Mouse (Mus musculus): ENCODE measurements around the gene St8sia1. TPM values are rescaled to one million over a fixed set of nuclear protein-coding genes. Genes with fewer than 3 reads are reported as not detected.

Gene St8sia1
- total RNA-seq, 4 experiments from 2014 or later, result 37.2 to 46.1 (median 37.9) TPM

DNA sequence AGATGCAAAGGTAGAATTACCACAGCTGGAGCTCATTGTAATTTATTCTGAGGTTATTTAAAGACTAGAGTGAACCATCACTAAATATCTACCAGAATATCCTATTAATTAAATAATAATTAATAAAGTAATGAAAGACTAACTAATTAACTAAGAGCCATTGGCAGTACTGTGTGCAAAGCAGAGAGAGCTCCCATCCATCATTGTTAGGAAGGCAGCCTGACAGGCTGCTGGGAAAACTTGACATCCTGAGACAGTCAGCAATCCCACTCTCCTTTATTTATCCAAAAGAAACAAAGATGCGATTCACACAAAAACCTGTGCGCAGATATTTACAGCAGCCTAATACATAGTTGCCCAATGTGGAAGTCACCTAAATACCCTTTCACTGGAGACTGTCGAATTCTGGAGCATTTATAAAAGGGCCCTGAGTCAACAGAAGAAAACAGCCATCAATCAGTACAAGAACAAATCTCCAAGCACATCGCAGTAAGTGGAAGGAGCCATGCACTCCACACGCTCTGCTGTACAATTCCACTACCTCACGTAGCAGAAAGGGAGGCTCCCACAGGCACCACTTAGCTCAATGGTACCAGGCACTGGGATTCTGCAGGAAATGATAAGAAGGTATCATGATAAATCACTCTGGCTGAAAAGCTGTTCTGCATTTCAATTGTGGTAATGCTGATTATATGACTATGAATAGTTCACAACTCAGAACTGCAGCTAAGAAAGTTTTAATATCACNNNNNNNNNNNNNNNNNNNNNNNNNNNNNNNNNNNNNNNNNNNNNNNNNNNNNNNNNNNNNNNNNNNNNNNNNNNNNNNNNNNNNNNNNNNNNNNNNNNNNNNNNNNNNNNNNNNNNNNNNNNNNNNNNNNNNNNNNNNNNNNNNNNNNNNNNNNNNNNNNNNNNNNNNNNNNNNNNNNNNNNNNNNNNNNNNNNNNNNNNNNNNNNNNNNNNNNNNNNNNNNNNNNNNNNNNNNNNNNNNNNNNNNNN lies 15.7 kb upstream of the St8sia1 start:
- no peak for DNase-seq (ENCODE audit: low spot score in 2 of 2)

- no peak for DNase-seq (ENCODE audit: low spot score in 2 of 2)
Observed at GRCm38 (mm10) chr6:142977221-142977620, 13.0 kb upstream of the St8sia1 start.

- no peak for DNase-seq (ENCODE audit: low spot score in 2 of 2)
Observed at GRCm38 (mm10) chr6:142973289-142973688, 9.0 kb upstream of the St8sia1 start.

DNA sequence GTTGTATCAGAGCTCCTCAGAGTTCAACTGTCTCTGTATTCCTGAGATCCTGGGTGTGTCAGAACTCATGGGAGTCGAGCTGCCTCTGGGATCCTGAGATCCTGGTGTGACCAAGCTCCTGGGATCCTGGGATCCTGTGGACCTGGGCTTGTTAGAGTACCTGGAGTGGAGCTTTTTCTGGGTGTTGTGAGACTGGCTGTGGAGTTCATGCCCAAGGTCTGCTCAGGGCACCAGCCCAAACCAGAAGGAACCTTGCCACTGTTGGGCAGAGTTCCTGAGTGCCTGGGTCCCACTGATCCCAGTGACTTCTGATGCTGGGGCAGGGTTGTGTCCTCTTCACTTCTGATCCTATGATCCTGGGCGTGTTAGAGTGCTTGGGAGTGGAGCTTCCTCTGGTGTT lies 8.0 kb upstream of the St8sia1 start:
- DNase-seq (ENCODE audit: low spot score in 2 of 2), result no peak

GRCm38 (mm10) chr6:142967407-142967806 lies 3.2 kb upstream of the St8sia1 start:
- no peak for DNase-seq (ENCODE audit: low spot score in 2 of 2)

- DNase-seq (ENCODE audit: low spot score in 2 of 2), result peak; percentile 83 to 86
Observed at GRCm38 (mm10) chr6:142964531-142965385, 506 bp upstream of the St8sia1 start.

GRCm38 (mm10) chr6:142963480-142964075 lies 674 bp downstream of the St8sia1 start:
- no peak for DNase-seq (ENCODE audit: low spot score in 2 of 2)

DNA sequence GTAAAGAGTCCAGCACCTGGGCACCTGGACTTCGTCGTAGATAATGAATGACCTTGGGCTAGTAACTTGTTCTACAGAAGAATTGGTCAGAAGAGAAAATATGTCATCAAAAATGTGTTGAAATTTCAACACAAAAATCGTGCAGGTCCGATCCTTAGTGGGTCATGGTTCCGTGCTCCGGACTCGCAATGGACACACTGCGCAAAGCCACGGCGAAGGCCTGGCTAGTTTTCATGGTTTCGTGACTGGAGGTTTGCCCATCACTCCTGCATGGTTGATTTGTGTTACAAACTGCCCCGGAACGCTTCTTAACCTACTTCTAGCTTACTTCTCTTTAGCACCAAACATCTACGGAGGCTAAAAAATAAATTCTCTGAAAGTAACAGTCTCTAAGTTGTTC lies 1.4 kb downstream of the St8sia1 start:
- no peak for DNase-seq (ENCODE audit: low spot score in 2 of 2)

GRCm38 (mm10) chr6:142962476-142962875 lies 1.8 kb downstream of the St8sia1 start:
- DNase-seq (ENCODE audit: low spot score in 2 of 2), result no peak

- no peak for DNase-seq (ENCODE audit: low spot score in 2 of 2)
Observed at GRCm38 (mm10) chr6:142961721-142962455, 2.4 kb downstream of the St8sia1 start.

DNA sequence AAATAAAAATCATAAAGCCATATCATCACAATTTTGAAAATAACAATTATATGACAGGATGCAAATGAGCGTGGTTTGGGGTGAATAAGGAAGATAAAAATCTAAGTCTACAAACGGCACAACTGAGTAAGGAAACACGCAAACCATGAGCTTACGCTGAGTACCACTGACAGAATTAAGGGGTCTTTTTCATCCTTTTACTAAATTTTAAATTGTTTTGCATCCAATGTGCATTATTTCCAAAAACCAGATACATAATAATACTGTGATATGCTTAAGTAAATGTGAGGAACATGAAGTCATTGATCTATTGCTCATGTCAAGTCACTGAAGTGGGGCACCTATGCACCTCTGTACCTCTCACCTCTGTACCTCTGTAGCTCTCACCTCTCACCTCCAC lies 7.7 kb downstream of the St8sia1 start:
- no peak for DNase-seq (ENCODE audit: low spot score in 2 of 2)

DNA sequence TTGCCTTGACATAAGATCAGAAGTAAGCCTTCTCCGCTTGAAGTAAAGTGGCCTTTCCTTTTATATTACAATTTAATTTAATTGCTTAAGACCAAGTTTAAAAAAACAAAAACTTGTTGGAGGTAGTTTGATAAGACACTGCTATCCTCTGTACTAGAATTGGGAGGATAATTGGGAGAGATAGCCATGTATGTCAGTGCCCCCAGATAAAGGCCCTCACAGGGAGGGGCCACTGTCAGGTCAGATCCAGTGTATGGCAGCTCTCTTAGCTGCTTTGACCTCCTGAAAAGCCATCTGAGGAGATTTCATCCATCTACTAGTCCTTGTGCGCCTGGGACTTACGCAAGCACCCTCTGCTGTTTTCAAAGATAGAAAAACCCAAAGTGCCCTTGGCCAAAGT lies 9.0 kb downstream of the St8sia1 start:
- DNase-seq (ENCODE audit: low spot score in 2 of 2), result no peak

DNA sequence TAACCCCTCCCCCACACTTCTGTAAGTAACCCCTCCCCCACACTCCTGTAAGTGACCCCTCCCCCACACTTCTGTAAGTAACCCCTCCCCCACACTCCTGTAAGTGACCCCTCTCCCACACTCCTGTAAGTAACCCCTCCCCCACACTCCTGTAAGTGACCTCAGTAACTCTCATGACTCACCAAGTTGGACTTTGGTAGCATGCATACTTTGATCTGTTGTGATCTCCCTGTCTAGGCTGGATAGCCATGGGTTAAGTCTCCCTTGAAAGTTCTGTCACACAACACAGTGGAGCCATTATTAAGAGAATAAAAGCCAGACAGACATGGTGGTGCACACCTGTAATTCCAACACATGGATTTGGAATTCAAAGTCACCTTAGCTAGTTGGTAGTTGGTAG lies 11.1 kb downstream of the St8sia1 start:
- DNase-seq (ENCODE audit: low spot score in 2 of 2), result no peak

GRCm38 (mm10) chr6:142952361-142952954 lies 11.8 kb downstream of the St8sia1 start:
- no peak for DNase-seq (ENCODE audit: low spot score in 2 of 2)

DNA sequence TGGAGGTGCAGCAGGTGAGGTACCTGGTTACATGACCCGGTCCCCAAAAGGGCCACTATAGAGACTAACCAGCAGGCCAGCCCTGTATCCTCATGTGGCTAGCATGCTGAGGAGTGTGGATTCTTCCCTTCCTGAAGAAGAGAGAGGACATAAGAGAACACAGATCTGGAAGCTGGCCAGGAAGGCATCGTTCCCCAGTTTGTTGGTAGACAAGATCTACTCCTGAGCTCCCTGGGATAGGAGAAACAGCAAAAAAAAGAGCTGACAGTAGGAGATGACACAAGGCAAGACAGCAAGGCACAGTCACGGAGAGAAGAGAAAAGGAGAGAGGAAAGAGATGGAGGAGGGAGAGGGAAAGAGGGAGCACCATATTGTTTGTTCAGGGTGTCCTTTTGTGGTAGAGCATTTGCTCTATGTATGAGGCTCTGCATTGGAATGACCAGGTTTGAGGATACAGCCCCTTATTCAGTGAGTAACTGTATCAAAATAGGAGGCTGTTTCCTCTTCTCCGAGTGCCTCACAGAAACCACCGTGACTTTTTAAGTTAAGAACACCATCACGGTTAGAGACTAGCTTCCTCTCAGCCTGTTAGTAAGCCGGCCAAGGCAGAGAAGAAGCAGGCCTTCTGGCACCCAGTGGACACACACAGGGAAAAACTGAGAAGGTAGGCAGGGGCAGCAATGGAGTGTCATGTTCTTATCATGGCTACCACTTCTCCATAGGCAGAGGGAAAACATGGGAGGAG lies 12.5 kb downstream of the St8sia1 start:
- DNase-seq (ENCODE audit: low spot score in 2 of 2), result peak; percentile 21 to 35

DNA sequence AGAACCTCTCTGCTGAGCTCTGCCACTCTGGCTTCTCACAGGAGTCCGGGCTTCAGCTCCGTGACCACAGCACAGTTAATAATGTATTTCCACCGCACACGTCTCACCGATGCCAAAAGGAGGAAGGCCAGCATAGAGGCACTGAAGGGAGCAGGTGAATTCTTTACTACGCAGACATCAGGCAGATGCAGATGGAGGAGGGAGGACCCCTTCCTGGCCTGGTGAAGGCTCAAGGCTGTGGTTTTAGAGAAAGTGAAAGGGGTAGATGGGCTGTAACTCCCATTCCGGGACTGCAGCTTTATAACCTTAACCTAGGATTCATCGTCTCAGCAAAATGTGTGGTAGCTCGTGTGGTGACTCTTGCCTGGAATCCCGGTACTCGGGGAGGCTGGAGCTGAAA lies 13.9 kb downstream of the St8sia1 start:
- DNase-seq (ENCODE audit: low spot score in 2 of 2), result no peak

- DNase-seq (ENCODE audit: low spot score in 2 of 2), result peak; percentile 40 to 60
Observed at GRCm38 (mm10) chr6:142948955-142949357, 15.3 kb downstream of the St8sia1 start.

GRCm38 (mm10) chr6:142947029-142947428 lies 17.2 kb downstream of the St8sia1 start:
- DNase-seq (ENCODE audit: low spot score in 2 of 2), result no peak

GRCm38 (mm10) chr6:142946069-142946871 lies 18.0 kb downstream of the St8sia1 start:
- DNase-seq (ENCODE audit: low spot score in 2 of 2), result no peak

Data from layer of hippocampus, adult 8-10 months (tissue).